ENCODE assay signal across 8 mouse cellular contexts in the genomic region with DNA sequence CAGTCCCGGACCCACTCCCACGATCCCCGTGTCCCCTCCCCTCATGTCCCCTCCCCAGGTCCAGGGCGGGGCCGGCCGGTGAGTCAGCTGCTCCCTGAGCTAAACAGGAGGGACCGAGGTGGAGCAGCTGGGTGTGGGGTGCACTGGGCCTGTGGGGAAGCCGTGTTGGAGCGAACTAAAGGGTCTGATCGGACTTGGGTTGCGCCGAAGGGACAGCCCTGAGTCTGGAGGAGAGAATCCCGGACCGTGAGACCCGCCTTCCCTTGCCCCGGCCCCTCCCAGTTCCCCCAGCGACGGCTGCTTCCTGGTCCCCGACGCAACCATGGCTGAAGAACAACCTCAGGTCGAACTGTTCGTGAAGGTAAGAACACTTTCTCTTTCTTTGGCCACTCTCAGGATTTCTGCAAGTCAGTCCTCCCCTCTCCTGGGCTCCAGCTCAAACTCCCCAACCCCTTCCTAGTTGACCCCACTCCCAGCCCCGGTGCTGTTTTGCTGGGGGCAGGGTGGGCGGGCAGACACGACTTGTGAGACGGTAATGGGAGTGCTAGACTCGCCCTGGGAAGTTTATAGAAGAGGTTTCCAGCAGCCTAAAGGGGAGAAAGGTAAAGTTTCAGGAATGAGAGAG. TPM values are rescaled to one million over a fixed set of nuclear protein-coding genes. Genes with fewer than 3 reads are reported as not detected.
A peak's percentile ranks its signal among the peaks of the same experiment; 100 is the strongest.
DNase-seq lines count a peak whose midpoint lies in the region; ATAC-seq and TF ChIP-seq lines count a peak whose summit lies in the region.

No protein-coding gene starts in this region.

- TF ChIP-seq CTCF in MEL (IDR thresholded peaks at IDR 0.05 in 2 of 3, conservative IDR thresholded peaks at IDR 0.05 in 1 of 3; ENCODE audit: control insufficient read depth in 1 of 3, insufficient read depth in 1 of 3, low read depth in 2 of 3, low read length in 3 of 3, poor library complexity in 1 of 3, severe bottlenecking in 1 of 3): no peak
- no peak for TF ChIP-seq CTCF in bone marrow, adult 2 months (IDR thresholded peaks at IDR 0.05; ENCODE audit: control insufficient read depth, insufficient read depth, low read length)
- TF ChIP-seq CTCF in forebrain, postnatal 0 days (IDR thresholded peaks at IDR 0.05; ENCODE audit: low read depth): no peak
- no peak for TF ChIP-seq CTCF in liver, adult 2 months (IDR thresholded peaks at IDR 0.05; ENCODE audit: low read depth, low read length)
- no peak for TF ChIP-seq CTCF in testis, adult 2 months (IDR thresholded peaks at IDR 0.05; ENCODE audit: control insufficient read depth, insufficient read depth, insufficient replicate concordance, low read depth, low read length)

- 0 out of 4 replicates have a peak, but pooled peaks of 1 of the 2 experiments have one; percentile 3 for TF ChIP-seq EP300 in MEL (IDR thresholded peaks at IDR 0.05; ENCODE audit: low read depth in 1 of 2, low read length in 2 of 2)

- TF ChIP-seq POLR2A in MEL (IDR thresholded peaks at IDR 0.05; ENCODE audit: control insufficient read depth in 1 of 2, insufficient read depth in 1 of 2, low read depth in 1 of 2, low read length in 2 of 2, poor library complexity in 1 of 2): peak; percentile 60 to 69; a peak in 2 of 4 replicates
- TF ChIP-seq POLR2A in bone marrow, adult 2 months (IDR thresholded peaks at IDR 0.05; ENCODE audit: borderline replicate concordance, control insufficient read depth, low read depth, low read length): peak; percentile 93
- no peak for TF ChIP-seq POLR2A in liver, adult 2 months (IDR thresholded peaks at IDR 0.05; ENCODE audit: extremely low read depth, insufficient read depth, low read length)
- peak; percentile 57; the same call in 1 of the 2 replicates for TF ChIP-seq POLR2A in testis, adult 2 months (IDR thresholded peaks at IDR 0.05; ENCODE audit: control insufficient read depth, low read depth, low read length)

- peak overlapping the region; percentile 97 for H3K27ac ChIP-seq in MEL (ENCODE audit: control insufficient read depth, low read depth, low read length)
- peak overlapping the region; percentile 98 for H3K27ac ChIP-seq in bone marrow, adult 2 months (ENCODE audit: control insufficient read depth, insufficient read depth, low read depth, low read length, poor library complexity)
- peak overlapping the region; percentile 77 for H3K27ac ChIP-seq in forebrain, postnatal 0 days (ENCODE audit: low read depth, low read length)
- H3K27ac ChIP-seq in hindbrain, embryonic 12.5 days: peak overlapping the region; percentile 93
- peak overlapping the region; percentile 56 for H3K27ac ChIP-seq in liver, adult 2 months (replicated peaks; ENCODE audit: insufficient read depth, low read depth, low read length)
- peak overlapping the region; percentile 82 for H3K27ac ChIP-seq in testis, adult 2 months (ENCODE audit: control insufficient read depth, insufficient read depth, low read depth, low read length)

- peak overlapping the region; percentile 59 for H3K4me2 ChIP-seq in forebrain, postnatal 0 days (ENCODE audit: low read depth)
- peak overlapping the region; percentile 79 for H3K4me2 ChIP-seq in hindbrain, embryonic 12.5 days (replicated peaks)

- no peak for ATAC-seq in forebrain, postnatal 0 days
- no peak for ATAC-seq in hindbrain, embryonic 12.5 days (ENCODE audit: low FRiP score)
- peak; percentile 24 for ATAC-seq in monocyte, adult 5-6 weeks (replicated peaks; ENCODE audit: insufficient number of reproducible peaks, low FRiP score, low TSS enrichment, poor library complexity, severe bottlenecking)

- H3K4me1 ChIP-seq in MEL (ENCODE audit: control insufficient read depth in 1 of 2, insufficient read depth in 2 of 2, low read length in 2 of 2): peaks cover 3 to 34% of the 10 kb centered on the region in 2 experiments; a peak in 3 of 4 replicates
- H3K4me1 ChIP-seq in bone marrow, adult 2 months (ENCODE audit: control insufficient read depth, insufficient read depth, low read length): peaks cover 5% of the 10 kb centered on the region; the same call in 1 of the 2 replicates
- H3K4me1 ChIP-seq in forebrain, postnatal 0 days (ENCODE audit: insufficient read depth): peaks cover 12% of the 10 kb centered on the region; the same call in 1 of the 2 replicates
- H3K4me1 ChIP-seq in hindbrain, embryonic 12.5 days: peaks cover 54% of the 10 kb centered on the region
- H3K4me1 ChIP-seq in liver, adult 2 months (ENCODE audit: control insufficient read depth, insufficient read depth, low read length): peaks cover 15% of the 10 kb centered on the region
- peaks cover 24% of the 10 kb centered on the region for H3K4me1 ChIP-seq in testis, adult 2 months (ENCODE audit: control insufficient read depth, insufficient read depth, low read length)

- no peaks in the 10 kb centered on the region for H3K27me3 ChIP-seq in MEL (ENCODE audit: control insufficient read depth in 1 of 2, insufficient read depth in 2 of 2, low read length in 2 of 2)
- H3K27me3 ChIP-seq in forebrain, postnatal 0 days (ENCODE audit: insufficient read depth, low read length): no peaks in the 10 kb centered on the region
- H3K27me3 ChIP-seq in hindbrain, embryonic 12.5 days: no peaks in the 10 kb centered on the region
- no peaks in the 10 kb centered on the region for H3K27me3 ChIP-seq in liver, adult 2 months (ENCODE audit: control insufficient read depth, insufficient read depth, low read length)
- H3K27me3 ChIP-seq in testis, adult 2 months (ENCODE audit: control insufficient read depth, insufficient read depth, low read length): peaks cover 2% of the 10 kb centered on the region; the same call in 1 of the 2 replicates

- H3K4me3 ChIP-seq in MEL (ENCODE audit: control insufficient read depth in 1 of 2, insufficient read depth in 1 of 2, low read depth in 2 of 2, low read length in 2 of 2): peak overlapping the region; percentile 76 to 87
- peak overlapping the region; percentile 89 for H3K4me3 ChIP-seq in bone marrow, adult 2 months (replicated peaks; ENCODE audit: control insufficient read depth, low read depth, low read length)
- H3K4me3 ChIP-seq in forebrain, postnatal 0 days (ENCODE audit: low read depth, low read length): peak overlapping the region; percentile 36
- peak overlapping the region; percentile 55 for H3K4me3 ChIP-seq in hindbrain, embryonic 12.5 days
- peak overlapping the region; percentile 75 for H3K4me3 ChIP-seq in liver, adult 2 months (ENCODE audit: insufficient read depth, low read depth, low read length)
- peak overlapping the region; percentile 86 for H3K4me3 ChIP-seq in testis, adult 2 months (ENCODE audit: control insufficient read depth, low read depth, low read length)

- TF ChIP-seq RAD21 in MEL (IDR thresholded peaks at IDR 0.05; ENCODE audit: low read depth, low read length): no peak

- peak; percentile 87 for DNase-seq in MEL (ENCODE audit: low read depth, low spot score)
- no peak for DNase-seq in forebrain, postnatal 0 days
- DNase-seq in liver, adult 2 months (ENCODE audit: extremely low read depth, low read depth, low spot score): peak; percentile 33
- DNase-seq in layer of hippocampus, adult 18-20 months (ENCODE audit: low spot score in 2 of 2): no peak

- peaks cover 42% of the 10 kb centered on the region for H3K79me2 ChIP-seq in MEL (ENCODE audit: control insufficient read depth, insufficient read depth, low read length, poor library complexity)
- no peaks in the 10 kb centered on the region for H3K79me2 ChIP-seq in liver, adult 2 months (ENCODE audit: control insufficient read depth, insufficient read depth, low read length)

- H3K36me3 ChIP-seq in MEL (ENCODE audit: control insufficient read depth in 1 of 2, insufficient read depth in 2 of 2, low read length in 2 of 2): peaks cover 4 to 28% of the 10 kb centered on the region in 2 experiments
- H3K36me3 ChIP-seq in forebrain, postnatal 0 days (ENCODE audit: insufficient read depth): 0 out of 2 replicates have a peak, but pooled peaks cover 5% of the 10 kb centered on the region
- peaks cover 14% of the 10 kb centered on the region for H3K36me3 ChIP-seq in hindbrain, embryonic 12.5 days
- H3K36me3 ChIP-seq in liver, adult 2 months (ENCODE audit: control insufficient read depth, insufficient read depth, low read length): peaks cover 8% of the 10 kb centered on the region; the same call in 1 of the 2 replicates
- H3K36me3 ChIP-seq in testis, adult 2 months (ENCODE audit: control insufficient read depth, insufficient read depth, low read length): no peaks in the 10 kb centered on the region

- H3K9ac ChIP-seq in MEL (ENCODE audit: control insufficient read depth, low read depth, low read length, poor library complexity, severe bottlenecking): peak overlapping the region; percentile 90
- peak overlapping the region; percentile 48 for H3K9ac ChIP-seq in forebrain, postnatal 0 days
- H3K9ac ChIP-seq in hindbrain, embryonic 12.5 days: peak overlapping the region; percentile 79
- H3K9ac ChIP-seq in liver, adult 2 months (ENCODE audit: low read depth, low read length): peak overlapping the region; percentile 77

- no peaks in the 10 kb centered on the region for H3K9me3 ChIP-seq in MEL (replicated peaks; ENCODE audit: insufficient read depth, low read length)
- no peaks in the 10 kb centered on the region for H3K9me3 ChIP-seq in forebrain, postnatal 0 days (ENCODE audit: low read length)
- H3K9me3 ChIP-seq in hindbrain, embryonic 12.5 days (replicated peaks): no peaks in the 10 kb centered on the region

- WGBS in bone marrow, adult 2 months: under 1% methylated on average over 27 of the region's 27 CpGs
- WGBS in forebrain, postnatal 0 days: 3% methylated on average over 26 of the region's 27 CpGs
- under 1% methylated on average over 27 of the region's 27 CpGs for WGBS in hindbrain, embryonic 12.5 days
- 1% methylated on average over 27 of the region's 27 CpGs for WGBS in liver, adult 2 months

RNA-seq across cellular contexts. Expression of a gene that starts 0.5 kb away (rescaled TPM):
- 285 and 333 TPM in 2 replicates for total RNA-seq in MEL (2012; rRNA removed)
- polyA plus RNA-seq in MEL (2012; ENCODE audit: insufficient read depth in 1 of 2, insufficient read length in 2 of 2, low read depth in 1 of 2, low replicate concordance in 2 of 2, missing spikeins in 1 of 2): 100 to 1,000 TPM; 309 to 335 TPM
- 76.2 and 141 TPM in 2 replicates for polyA plus RNA-seq in bone marrow, adult 2 months (2011; ENCODE audit: insufficient read depth, insufficient read length, low replicate concordance, missing spikeins)
- total RNA-seq in forebrain, postnatal 0 days (2014; rRNA removed): 26.8 and 29.3 TPM in 2 replicates
- polyA plus RNA-seq in forebrain, postnatal 0 days (2015; fragmentation: Nextera tagmentation; extraction: Ambion mirVana): 47.9 and 50.5 TPM in 2 replicates
- 157 and 159 TPM in 2 replicates for polyA plus RNA-seq in hindbrain, embryonic 12.5 days (2016; fragmentation: Nextera tagmentation; extraction: Ambion mirVana)
- 15.9 and 20.3 TPM in 2 replicates for total RNA-seq in liver, adult 2 months (2014; rRNA removed)
- polyA plus RNA-seq in liver, adult 2 months (2012; rRNA removed): 12.2 and 16.8 TPM in 2 replicates
- total RNA-seq in monocyte, adult 5-6 weeks (2017): 356 to 514 TPM (median 477 TPM) in 3 replicates
- 24.1 and 24.8 TPM in 2 replicates for polyA plus RNA-seq in testis, adult 2 months (2012; rRNA removed)
- 1 to 10 TPM; 7.7 to 8.3 TPM for total RNA-seq in layer of hippocampus, adult 18-20 months (2021)

RNA-seq across cellular contexts. Expression of a gene that starts 3.7 kb away (rescaled TPM):
- 17.9 and 26.3 TPM in 2 replicates for total RNA-seq in MEL (2012; rRNA removed)
- 10 to 100 TPM in 1 of 2 experiments, not detected in 1; 29.0 TPM for polyA plus RNA-seq in MEL (2012; ENCODE audit: insufficient read depth in 1 of 2, insufficient read length in 2 of 2, low read depth in 1 of 2, low replicate concordance in 2 of 2, missing spikeins in 1 of 2)
- polyA plus RNA-seq in bone marrow, adult 2 months (2011; ENCODE audit: insufficient read depth, insufficient read length, low replicate concordance, missing spikeins): 12.1 and 17.2 TPM in 2 replicates
- total RNA-seq in forebrain, postnatal 0 days (2014; rRNA removed): 1.3 and 2.2 TPM in 2 replicates
- polyA plus RNA-seq in forebrain, postnatal 0 days (2015; fragmentation: Nextera tagmentation; extraction: Ambion mirVana): 1.1 and 1.3 TPM in 2 replicates
- polyA plus RNA-seq in hindbrain, embryonic 12.5 days (2016; fragmentation: Nextera tagmentation; extraction: Ambion mirVana): 3.0 and 3.1 TPM in 2 replicates
- 1.0 and 2.0 TPM in 2 replicates for total RNA-seq in liver, adult 2 months (2014; rRNA removed)
- polyA plus RNA-seq in liver, adult 2 months (2012; rRNA removed): 1.1 and 3.9 TPM in 2 replicates
- 0.76 to 1.6 TPM in 2 of 3 replicates, not detected in the other for total RNA-seq in monocyte, adult 5-6 weeks (2017)
- polyA plus RNA-seq in testis, adult 2 months (2012; rRNA removed): 19.3 and 20.4 TPM in 2 replicates
- 1 to 10 TPM; 1.5 to 1.6 TPM for total RNA-seq in layer of hippocampus, adult 18-20 months (2021)

RNA-seq across cellular contexts. Expression of a gene that starts 8.6 kb away (rescaled TPM):
- total RNA-seq in MEL (2012; rRNA removed): 9.9 and 11.1 TPM in 2 replicates
- polyA plus RNA-seq in MEL (2012; ENCODE audit: insufficient read depth in 1 of 2, insufficient read length in 2 of 2, low read depth in 1 of 2, low replicate concordance in 2 of 2, missing spikeins in 1 of 2): 1 to 10 TPM in 1 of 2 experiments, not detected in 1; 8.6 TPM
- polyA plus RNA-seq in bone marrow, adult 2 months (2011; ENCODE audit: insufficient read depth, insufficient read length, low replicate concordance, missing spikeins): 12.5 and 15.2 TPM in 2 replicates
- 167 and 220 TPM in 2 replicates for total RNA-seq in forebrain, postnatal 0 days (2014; rRNA removed)
- polyA plus RNA-seq in forebrain, postnatal 0 days (2015; fragmentation: Nextera tagmentation; extraction: Ambion mirVana): 261 and 299 TPM in 2 replicates
- 512 and 517 TPM in 2 replicates for polyA plus RNA-seq in hindbrain, embryonic 12.5 days (2016; fragmentation: Nextera tagmentation; extraction: Ambion mirVana)
- 3.0 and 3.6 TPM in 2 replicates for total RNA-seq in liver, adult 2 months (2014; rRNA removed)
- polyA plus RNA-seq in liver, adult 2 months (2012; rRNA removed): 3.8 and 3.9 TPM in 2 replicates
- total RNA-seq in monocyte, adult 5-6 weeks (2017): 1.1 TPM in 1 of 3 replicates, not detected in the others
- 11.1 and 14.4 TPM in 2 replicates for polyA plus RNA-seq in testis, adult 2 months (2012; rRNA removed)
- 10 to 100 TPM in 1 of 2 experiments, 1 to 10 TPM in 1; 9.4 to 11.0 TPM for total RNA-seq in layer of hippocampus, adult 18-20 months (2021)

RNA-seq across cellular contexts. Expression of a gene that starts 14.9 kb away (rescaled TPM):
- total RNA-seq in MEL (2012; rRNA removed): not detected in 2 replicates
- polyA plus RNA-seq in MEL (2012; ENCODE audit: insufficient read depth in 1 of 2, insufficient read length in 2 of 2, low read depth in 1 of 2, low replicate concordance in 2 of 2, missing spikeins in 1 of 2): under 1 TPM in 1 of 2 experiments, not detected in 1; 0.24 TPM
- 1.6 and 1.7 TPM in 2 replicates for polyA plus RNA-seq in bone marrow, adult 2 months (2011; ENCODE audit: insufficient read depth, insufficient read length, low replicate concordance, missing spikeins)
- not detected in 2 replicates for total RNA-seq in forebrain, postnatal 0 days (2014; rRNA removed)
- polyA plus RNA-seq in forebrain, postnatal 0 days (2015; fragmentation: Nextera tagmentation; extraction: Ambion mirVana): not detected in 2 replicates
- polyA plus RNA-seq in hindbrain, embryonic 12.5 days (2016; fragmentation: Nextera tagmentation; extraction: Ambion mirVana): not detected in 2 replicates
- total RNA-seq in liver, adult 2 months (2014; rRNA removed): not detected in 2 replicates
- not detected in 2 replicates for polyA plus RNA-seq in liver, adult 2 months (2012; rRNA removed)
- total RNA-seq in monocyte, adult 5-6 weeks (2017): not detected in 3 replicates
- polyA plus RNA-seq in testis, adult 2 months (2012; rRNA removed): 117 and 146 TPM in 2 replicates
- not detected for total RNA-seq in layer of hippocampus, adult 18-20 months (2021)

RNA-seq across cellular contexts. Expression of a gene that starts 15.7 kb away (rescaled TPM):
- not detected in 2 replicates for total RNA-seq in MEL (2012; rRNA removed)
- not detected for polyA plus RNA-seq in MEL (2012; ENCODE audit: insufficient read depth in 1 of 2, insufficient read length in 2 of 2, low read depth in 1 of 2, low replicate concordance in 2 of 2, missing spikeins in 1 of 2)
- 16.5 and 35.6 TPM in 2 replicates for polyA plus RNA-seq in bone marrow, adult 2 months (2011; ENCODE audit: insufficient read depth, insufficient read length, low replicate concordance, missing spikeins)
- not detected in 2 replicates for total RNA-seq in forebrain, postnatal 0 days (2014; rRNA removed)
- polyA plus RNA-seq in forebrain, postnatal 0 days (2015; fragmentation: Nextera tagmentation; extraction: Ambion mirVana): 0.08 TPM in 2 replicates
- 0.46 and 0.52 TPM in 2 replicates for polyA plus RNA-seq in hindbrain, embryonic 12.5 days (2016; fragmentation: Nextera tagmentation; extraction: Ambion mirVana)
- total RNA-seq in liver, adult 2 months (2014; rRNA removed): 0.18 TPM in 1 of 2 replicates, not detected in the other
- polyA plus RNA-seq in liver, adult 2 months (2012; rRNA removed): 0.06 TPM in 1 of 2 replicates, not detected in the other
- 0.57 to 3.1 TPM (median 0.75 TPM) in 3 replicates for total RNA-seq in monocyte, adult 5-6 weeks (2017)
- polyA plus RNA-seq in testis, adult 2 months (2012; rRNA removed): 3.4 and 3.7 TPM in 2 replicates
- total RNA-seq in layer of hippocampus, adult 18-20 months (2021): not detected

Comparison
In these comparisons a context has a peak if more than half of its experiments do, and no peak if none do; other contexts are left out.
1. DNase-seq: peak in MEL (single experiment) and liver, adult 2 months (single experiment); none in forebrain, postnatal 0 days (single experiment) and layer of hippocampus, adult 18-20 months (0 of 2).
2. H3K4me3 ChIP-seq: peak in every context shown above with its lines; median percentile 89 in bone marrow, adult 2 months; 86 in testis, adult 2 months; 82 in MEL; 75 in liver, adult 2 months; 55 in hindbrain, embryonic 12.5 days; 36 in forebrain, postnatal 0 days.
3. RNA of a gene that starts 8.6 kb away (polyA plus RNA-seq): 512 to 517 TPM in hindbrain, embryonic 12.5 days and 261 to 299 TPM in forebrain, postnatal 0 days; 12.5 to 15.2 TPM in bone marrow, adult 2 months, 11.1 to 14.4 TPM in testis, adult 2 months, 8.6 TPM in MEL and 3.8 to 3.9 TPM in liver, adult 2 months; every median in the first group is over 10 times any median in the second.
4. Peak in every context shown above with its lines, with median percentiles within 50 percentile points of each other: H3K27ac ChIP-seq and H3K9ac ChIP-seq.